Mouse (Mus musculus) CD4-positive, CD25-positive, alpha-beta regulatory T cell, adult 2 months (primary cell): ENCODE measurements around the gene Hs6st3.
"Not testable (repeated sequence)": the region's sequence is repeated elsewhere in the genome, so short reads cannot be mapped to it uniquely, and the experiment has no call there.

Experiments used
- DNase-seq: peaks from one replicate; pipeline ENCODE4 v3.0.0-alpha.2; 2012; ENCODE audit warnings: low read depth, low spot score

Hs6st3 gene

DNA sequence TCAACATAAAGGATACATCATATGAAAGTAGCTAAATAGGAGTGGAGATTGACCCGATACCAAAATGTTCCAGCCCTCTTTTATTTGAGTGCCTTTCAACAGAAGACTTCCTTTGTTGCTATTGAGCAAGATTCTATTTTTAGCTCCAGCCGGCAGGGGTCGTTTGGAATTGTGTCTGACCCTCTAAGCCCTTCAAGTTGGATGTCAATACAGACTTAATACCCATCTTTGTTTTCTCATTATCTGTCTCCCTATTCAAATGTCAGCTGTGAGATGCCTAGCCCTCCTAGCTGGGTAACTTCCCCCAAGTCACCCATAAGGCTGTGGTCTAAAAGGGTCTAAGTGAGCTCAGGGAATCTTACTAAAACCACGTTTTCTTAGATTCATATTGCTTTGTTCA lies 312.3 kb downstream of the Hs6st3 start:
- no peak for DNase-seq

DNA sequence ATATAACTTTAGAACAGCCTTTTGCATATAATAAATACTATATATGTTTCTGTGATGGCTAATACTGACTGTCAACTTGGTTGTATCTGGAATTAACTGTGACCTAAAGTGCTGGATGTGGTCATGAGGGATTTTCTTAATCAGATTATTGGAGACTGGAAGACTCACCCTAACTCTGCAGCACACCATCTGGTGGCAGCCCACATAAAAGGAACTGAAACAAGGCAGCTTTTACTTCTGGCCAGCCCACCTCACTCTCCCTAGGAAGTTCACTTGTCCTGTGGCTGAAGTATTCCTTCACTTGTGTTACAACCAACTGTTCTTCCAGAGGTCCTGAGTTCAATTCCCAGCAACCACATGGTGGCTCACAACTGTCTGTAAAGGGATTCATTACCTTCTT lies 313.5 kb downstream of the Hs6st3 start:
- DNase-seq: no peak

- DNase-seq: no peak
Observed at GRCm38 (mm10) chr14:119452382-119452781, 314.2 kb downstream of the Hs6st3 start.

GRCm38 (mm10) chr14:119452797-119453196 lies 314.7 kb downstream of the Hs6st3 start:
- no peak for DNase-seq

GRCm38 (mm10) chr14:119464308-119464707 lies 326.2 kb downstream of the Hs6st3 start:
- DNase-seq: no peak

DNA sequence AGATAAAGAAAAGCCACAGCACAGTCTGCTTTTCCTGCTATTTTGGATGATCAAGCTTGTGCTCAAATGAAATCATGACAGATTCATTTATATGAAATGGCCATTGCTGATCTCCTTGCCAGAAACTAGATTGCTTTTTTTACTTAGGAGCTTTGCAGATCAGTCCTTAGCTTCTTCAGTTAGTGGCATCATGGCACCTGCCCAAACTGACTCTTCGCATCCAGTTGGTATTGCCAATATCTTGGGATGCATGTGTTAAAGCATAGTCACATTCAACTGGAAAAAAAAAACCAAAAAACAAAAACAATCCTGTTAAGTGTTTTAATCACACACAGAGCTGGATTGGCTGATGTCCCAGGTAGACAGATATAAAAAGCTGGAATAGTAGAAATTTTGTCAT lies 326.7 kb downstream of the Hs6st3 start:
- no peak for DNase-seq

GRCm38 (mm10) chr14:119466899-119467588 lies 328.9 kb downstream of the Hs6st3 start:
- DNase-seq: no peak

- DNase-seq: no peak
Observed at GRCm38 (mm10) chr14:119476582-119476981, 338.4 kb downstream of the Hs6st3 start.

GRCm38 (mm10) chr14:119477836-119478235 lies 339.7 kb downstream of the Hs6st3 start:
- no peak for DNase-seq

DNA sequence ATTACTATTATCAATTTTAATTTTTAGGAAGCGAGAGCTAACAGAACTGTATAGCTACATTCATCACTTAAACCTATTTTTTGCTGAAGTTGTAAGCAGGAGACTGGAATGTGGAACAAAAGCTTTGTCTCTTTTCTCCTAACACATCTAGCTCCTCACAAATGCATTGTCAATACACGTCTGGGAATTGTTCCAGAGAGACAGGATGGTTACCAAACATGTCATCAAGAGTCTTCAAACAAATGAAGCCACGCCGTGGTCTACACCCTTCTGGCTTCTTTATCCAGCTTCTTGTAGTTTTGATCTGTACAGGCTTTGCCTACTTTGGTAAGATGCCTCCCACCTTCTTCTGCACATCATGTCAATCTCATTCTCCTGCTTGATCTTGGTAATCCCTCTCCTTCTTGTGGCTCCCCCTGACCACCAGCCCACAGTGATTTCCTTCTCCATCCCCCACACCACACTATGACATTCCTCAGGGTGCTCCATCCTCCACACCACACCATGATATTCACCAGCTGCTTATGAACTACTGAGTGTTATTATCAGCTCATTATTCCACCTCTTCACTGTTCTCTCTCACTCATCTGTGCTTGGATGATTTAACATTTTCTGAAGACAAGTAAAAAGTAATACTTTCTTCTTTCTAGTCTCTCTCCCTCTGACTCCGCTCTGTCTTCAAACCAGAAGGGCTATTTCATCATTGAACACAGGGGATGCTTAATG lies 351.0 kb downstream of the Hs6st3 start:
- no peak for DNase-seq

GRCm38 (mm10) chr14:119520632-119521031 lies 382.5 kb downstream of the Hs6st3 start:
- DNase-seq: no peak

- no peak for DNase-seq
Observed at GRCm38 (mm10) chr14:119521056-119521455, 382.9 kb downstream of the Hs6st3 start.

GRCm38 (mm10) chr14:119532889-119533546 lies 394.9 kb downstream of the Hs6st3 start:
- DNase-seq: no peak

- no peak for DNase-seq
Observed at GRCm38 (mm10) chr14:119540505-119540904, 402.4 kb downstream of the Hs6st3 start.

GRCm38 (mm10) chr14:119544596-119544995 lies 406.5 kb downstream of the Hs6st3 start:
- no peak for DNase-seq

GRCm38 (mm10) chr14:119558356-119558755 lies 420.2 kb downstream of the Hs6st3 start:
- DNase-seq: no peak

DNA sequence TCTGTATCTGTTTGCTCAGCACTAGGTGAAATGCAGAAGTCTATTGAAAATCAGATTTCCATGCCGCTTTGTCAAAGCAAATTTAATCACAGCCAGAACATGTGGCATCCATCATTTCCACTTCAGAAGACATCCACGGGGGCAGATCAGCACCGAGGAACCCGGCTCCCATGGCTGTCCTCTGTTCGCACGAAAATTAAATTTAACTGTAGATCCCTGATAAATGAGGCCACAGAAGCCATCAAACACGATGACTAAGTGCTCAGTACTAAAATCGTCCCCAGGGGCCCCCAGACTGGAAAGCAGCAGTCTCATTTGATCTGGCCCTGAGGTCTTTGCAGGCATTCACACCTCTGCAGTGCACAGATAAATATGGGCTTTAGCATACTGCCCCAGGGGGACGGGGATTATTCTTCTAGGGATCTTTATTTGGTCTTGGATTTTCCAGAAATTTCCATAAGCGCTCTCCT lies 443.9 kb downstream of the Hs6st3 start:
- DNase-seq: no peak

- no peak for DNase-seq
Observed at GRCm38 (mm10) chr14:119585069-119585468, 446.9 kb downstream of the Hs6st3 start.

- DNase-seq: not testable (repeated sequence)
Observed at GRCm38 (mm10) chr14:119587365-119587764, 449.2 kb downstream of the Hs6st3 start.

GRCm38 (mm10) chr14:119604327-119604726 lies 466.2 kb downstream of the Hs6st3 start:
- no peak for DNase-seq

GRCm38 (mm10) chr14:119612793-119613192 lies 474.7 kb downstream of the Hs6st3 start:
- DNase-seq: no peak

DNA sequence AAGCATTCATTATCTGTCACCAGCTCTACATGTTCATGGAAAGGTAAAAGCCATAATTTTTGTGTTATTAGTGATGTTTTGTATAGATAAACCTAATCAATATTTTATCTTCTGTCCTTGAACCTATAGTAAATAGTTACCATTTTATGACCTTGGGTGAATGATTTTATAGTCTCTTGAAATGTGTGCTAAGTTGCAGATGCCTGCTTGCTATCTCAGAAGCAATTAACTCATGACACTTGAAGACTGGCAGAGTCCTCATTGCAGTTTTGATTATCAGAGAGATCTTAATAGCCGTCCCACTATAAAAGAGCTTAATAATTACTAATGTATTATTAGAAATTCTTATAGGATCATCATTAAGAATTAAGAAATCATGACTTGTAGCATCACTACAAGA lies 491.0 kb downstream of the Hs6st3 start:
- no peak for DNase-seq

- DNase-seq: no peak
Observed at GRCm38 (mm10) chr14:119633090-119633489, 494.9 kb downstream of the Hs6st3 start.
